ENCODE assay signal across 10 mouse cellular contexts in genomic region chr2:37768903-37769302, GRCm38 (mm10). TPM values are rescaled to one million over a fixed set of nuclear protein-coding genes. Genes with fewer than 3 reads are reported as not detected.
A peak's percentile ranks its signal among the peaks of the same experiment; 100 is the strongest.
DNase-seq lines count a peak whose midpoint lies in the region; ATAC-seq lines count a peak whose summit lies in the region.
"Had no signal": no experiment of that assay in that cellular context is flagged by ENCODE, and none has a peak within 500 bp of the region (broad histone marks: within the 10 kb centered on the region; RNA-seq: fewer than 3 reads in every experiment).

No protein-coding gene starts in this region.

- H3K9me3 ChIP-seq in embryonic facial prominence, embryonic 15.5 days (replicated peaks): no peaks in the 10 kb centered on the region
- no peaks in the 10 kb centered on the region for H3K9me3 ChIP-seq in limb, embryonic 10.5 days (replicated peaks)
- H3K9me3 ChIP-seq: stomach, embryonic 15.5 days had no signal

- H3K27me3 ChIP-seq in embryonic facial prominence, embryonic 15.5 days: no peaks in the 10 kb centered on the region
- peaks cover 27% of the 10 kb centered on the region for H3K27me3 ChIP-seq in limb, embryonic 10.5 days (ENCODE audit: low read depth, poor library complexity, severe bottlenecking)

- H3K27ac ChIP-seq in embryonic facial prominence, embryonic 15.5 days (replicated peaks): peak overlapping the region; percentile 63
- H3K27ac ChIP-seq in limb, embryonic 10.5 days: peak overlapping the region; percentile 64; the same call in 1 of the 2 replicates
- H3K27ac ChIP-seq: stomach, embryonic 15.5 days had no signal

- H3K4me1 ChIP-seq in embryonic facial prominence, embryonic 15.5 days: peaks cover 67% of the 10 kb centered on the region
- H3K4me1 ChIP-seq in limb, embryonic 10.5 days: peaks cover 66% of the 10 kb centered on the region

- H3K9ac ChIP-seq in embryonic facial prominence, embryonic 15.5 days: no peak overlapping the region
- H3K9ac ChIP-seq: lung, embryonic 14.5 days; stomach, embryonic 15.5 days had no signal

- peak; percentile 25 for DNase-seq in kidney, adult 18-20 months
- DNase-seq in kidney, postnatal 4 days: no peak
- no peak for DNase-seq in limb, embryonic 10.5 days (ENCODE audit: low spot score)
- DNase-seq in embryo, embryonic 10 days (ENCODE audit: low spot score): no peak
- no peak for DNase-seq in lung, postnatal 14 days
- DNase-seq: lung, embryonic 14.5 days had no signal

- ATAC-seq in embryonic facial prominence, embryonic 15.5 days (ENCODE audit: insufficient number of reproducible peaks, low FRiP score, low TSS enrichment, low read depth): peak; percentile 78
- ATAC-seq in hematopoietic stem cell, adult 5-6 weeks (replicated peaks in 1 of 2; ENCODE audit: insufficient read depth in 1 of 2, low FRiP score in 2 of 2, low TSS enrichment in 1 of 2, low read depth in 1 of 2, poor library complexity in 2 of 2, severe bottlenecking in 2 of 2): peak; percentile 18 to 25; a peak in 2 of 4 replicates
- ATAC-seq in monocyte, adult 5-6 weeks (replicated peaks; ENCODE audit: insufficient number of reproducible peaks, low FRiP score, low TSS enrichment, poor library complexity, severe bottlenecking): no peak

- no peak overlapping the region for H3K4me2 ChIP-seq in embryonic facial prominence, embryonic 15.5 days (replicated peaks)
- H3K4me2 ChIP-seq: lung, embryonic 14.5 days; stomach, embryonic 15.5 days had no signal

- 41% methylated on average over 2 of the region's 2 CpGs for WGBS in embryonic facial prominence, embryonic 15.5 days
- 46% methylated on average over 2 of the region's 2 CpGs for WGBS in limb, embryonic 10.5 days

- no peak overlapping the region for H3K4me3 ChIP-seq in embryonic facial prominence, embryonic 15.5 days (replicated peaks)
- no peak overlapping the region for H3K4me3 ChIP-seq in limb, embryonic 10.5 days
- H3K4me3 ChIP-seq: stomach, embryonic 15.5 days had no signal

- no peaks in the 10 kb centered on the region for H3K36me3 ChIP-seq in embryonic facial prominence, embryonic 15.5 days
- no peaks in the 10 kb centered on the region for H3K36me3 ChIP-seq in limb, embryonic 10.5 days
- H3K36me3 ChIP-seq: stomach, embryonic 15.5 days had no signal

RNA-seq across cellular contexts. Expression of gene Crb2, which starts 7.1 kb away (rescaled TPM):
- polyA plus RNA-seq in embryonic facial prominence, embryonic 15.5 days (2015; fragmentation: Nextera tagmentation; extraction: Ambion mirVana): 0.12 and 0.15 TPM in 2 replicates
- not detected in 2 replicates for total RNA-seq in hematopoietic stem cell, adult 5-6 weeks (2017)
- 2.1 and 4.3 TPM in 2 replicates for polyA plus RNA-seq in limb, embryonic 10.5 days (2016; fragmentation: Nextera tagmentation; extraction: Ambion mirVana)
- total RNA-seq in monocyte, adult 5-6 weeks (2017): 0.38 TPM in 1 of 3 replicates, not detected in the others
